Mouse (Mus musculus) lung, postnatal 0 days (tissue): ENCODE results near the gene Cep170b.

Experiments used
- CTCF ChIP-seq: IDR thresholded peaks from 2 replicates; pipeline ENCODE4 v1.5.1; 2016; ENCODE audit warnings: antibody characterized with exemption, mild to moderate bottlenecking
- EP300 ChIP-seq: IDR thresholded peaks from 2 replicates; pipeline ENCODE4 v1.6.1; 2016; ENCODE audit warnings: antibody characterized with exemption, mild to moderate bottlenecking, control low read depth

DNA sequence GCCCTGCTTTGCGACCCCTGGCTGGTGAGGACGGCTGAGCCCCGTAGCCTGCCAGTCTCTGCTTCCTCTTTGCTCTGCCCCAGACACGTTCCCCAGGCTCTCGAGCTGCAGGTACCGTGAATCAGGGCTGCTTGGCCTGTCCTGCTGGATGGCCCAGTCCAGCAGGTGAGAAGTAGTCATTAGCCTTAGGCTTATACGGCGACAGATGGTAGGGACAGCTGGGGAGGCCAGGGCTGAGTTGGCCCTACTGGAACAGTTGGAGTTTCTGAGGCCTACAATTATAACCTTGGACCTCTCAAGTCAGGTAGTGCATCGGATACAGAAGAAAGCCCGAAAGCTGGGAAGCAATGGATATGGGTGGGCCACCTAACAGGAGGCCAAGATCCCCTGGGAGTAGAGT lies 12.3 kb downstream of the Cep170b start:
- TF ChIP-seq CTCF (no peak), EP300 (no peak)
